Mouse (Mus musculus): ENCODE measurements around the gene Pf4. TPM values are rescaled to one million over a fixed set of nuclear protein-coding genes. Genes with fewer than 3 reads are reported as not detected.

Pf4 gene
- 10 to 100 TPM; 30.1 to 36.7 (median 30.8) TPM for total RNA-seq (2022)

DNA sequence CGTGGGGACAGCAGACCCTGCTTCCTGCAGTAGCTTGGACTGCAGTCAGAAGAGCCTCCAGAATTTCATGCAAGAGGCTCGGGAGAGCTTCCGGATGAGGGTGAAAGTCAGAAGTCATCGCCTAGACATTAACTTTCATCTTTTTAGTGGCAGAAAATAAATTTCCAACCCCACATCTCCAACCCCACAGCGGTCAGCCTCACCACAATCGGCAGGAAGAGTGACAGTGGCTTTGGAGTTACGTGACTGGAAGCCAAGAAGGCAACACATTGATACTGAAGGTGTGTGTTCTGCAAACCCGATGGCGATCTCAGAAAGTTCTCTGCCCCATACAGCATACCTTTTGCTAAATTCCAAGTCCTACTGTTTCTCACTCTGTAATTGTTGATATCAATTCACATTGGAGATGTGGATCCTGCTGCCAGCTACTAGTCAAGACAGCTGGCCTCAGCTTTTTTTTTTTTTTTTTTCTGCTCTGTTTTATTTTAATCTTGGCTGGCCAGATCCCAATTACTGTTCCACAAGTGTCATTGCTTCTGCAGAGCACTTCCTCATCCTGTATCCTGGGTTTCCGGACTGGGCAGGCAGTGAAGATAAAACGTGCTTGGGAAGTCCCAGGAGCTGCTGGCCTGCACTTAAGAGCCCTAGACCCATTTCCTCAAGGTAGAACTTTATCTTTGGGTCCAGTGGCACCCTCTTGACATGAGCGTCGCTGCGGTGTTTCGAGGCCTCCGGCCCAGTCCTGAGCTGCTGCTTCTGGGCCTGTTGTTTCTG is at the start of gene Pf4:
Gene Pf4 (plus strand): TSS at position 556 of the 774 bp plus-strand sequence.
- DNase-seq (ENCODE audit: low spot score): peak; percentile 79

DNA sequence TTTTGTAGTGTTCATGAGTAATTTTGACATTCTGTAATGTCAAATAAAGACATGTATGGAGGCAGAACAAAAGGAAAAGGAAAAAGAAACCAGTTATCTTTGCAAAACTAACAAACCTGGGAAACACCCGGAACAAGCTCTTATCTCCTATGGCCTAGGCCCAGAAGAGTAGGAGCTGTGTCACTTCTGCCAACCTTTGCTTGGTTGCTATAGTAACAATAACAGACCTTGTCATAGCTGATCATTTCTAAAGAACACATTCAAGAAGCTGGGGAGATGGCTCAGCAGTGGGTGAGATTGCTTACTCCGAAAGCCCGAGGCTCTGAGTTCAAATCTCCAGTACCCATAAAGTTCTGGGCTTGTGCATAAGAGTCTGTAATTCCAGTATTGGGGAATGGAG is 49.6 kb upstream of the Pf4 start:
- DNase-seq (ENCODE audit: low spot score): no peak

DNA sequence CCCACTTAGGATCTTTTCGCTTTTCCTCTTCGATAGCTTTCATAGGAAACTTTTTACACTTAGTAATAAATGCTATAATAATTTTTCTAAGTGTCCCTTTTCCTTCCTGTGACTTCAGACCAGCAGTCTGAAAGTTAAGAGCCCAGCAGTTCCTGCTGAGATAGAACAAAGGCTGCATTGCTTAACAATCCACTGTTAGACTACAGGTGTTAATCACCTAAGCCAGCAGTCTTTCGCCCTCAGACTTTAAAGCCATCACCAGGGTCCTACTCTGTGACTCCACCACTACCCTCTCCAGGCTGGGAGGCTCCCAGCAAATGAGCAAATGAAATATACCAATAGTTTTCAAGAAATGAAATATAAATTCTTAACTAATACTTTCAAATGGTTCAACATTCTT is 44.0 kb upstream of the Pf4 start:
- no peak for DNase-seq (ENCODE audit: low spot score)

DNA sequence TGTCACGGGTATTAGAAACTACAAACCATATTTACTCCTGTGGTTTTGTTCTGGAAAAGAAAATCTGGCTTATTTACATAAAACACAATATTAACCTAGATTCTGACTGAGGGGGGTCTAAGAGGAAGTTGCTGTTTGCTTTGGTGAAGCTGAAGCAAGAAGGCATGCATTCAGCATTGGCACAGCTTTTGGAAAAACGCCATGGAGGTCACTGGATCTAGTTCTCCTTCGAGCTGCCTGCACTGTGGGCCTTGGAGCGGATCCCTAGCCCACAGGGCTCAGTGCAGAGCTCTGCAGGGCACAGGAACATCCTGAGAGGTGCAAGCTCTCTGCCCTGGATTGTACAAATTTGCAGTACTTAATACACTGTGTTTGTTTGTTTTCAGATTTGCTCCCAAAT is 40.8 kb upstream of the Pf4 start:
- DNase-seq (ENCODE audit: low spot score): peak; percentile 9

DNA sequence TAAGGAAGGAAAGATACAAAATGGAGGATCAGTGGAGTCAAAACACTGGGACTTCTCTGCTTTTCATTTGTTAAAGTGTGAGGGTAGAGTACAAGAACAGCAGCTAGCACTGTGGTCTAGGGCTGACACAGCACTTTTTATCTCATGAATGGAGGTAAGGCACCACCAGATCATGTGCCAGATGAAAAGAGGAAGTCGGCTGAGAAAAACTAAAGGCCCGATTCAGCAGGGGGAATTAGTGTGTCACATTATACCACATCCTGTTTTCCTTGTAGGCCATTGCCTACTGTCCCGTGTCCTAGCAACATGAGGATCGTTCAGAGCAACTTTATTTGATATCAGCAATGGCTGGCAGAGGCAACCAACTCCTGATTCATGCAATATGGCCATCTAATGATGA is 30.2 kb upstream of the Pf4 start:
- DNase-seq (ENCODE audit: low spot score): peak; percentile 46

DNA sequence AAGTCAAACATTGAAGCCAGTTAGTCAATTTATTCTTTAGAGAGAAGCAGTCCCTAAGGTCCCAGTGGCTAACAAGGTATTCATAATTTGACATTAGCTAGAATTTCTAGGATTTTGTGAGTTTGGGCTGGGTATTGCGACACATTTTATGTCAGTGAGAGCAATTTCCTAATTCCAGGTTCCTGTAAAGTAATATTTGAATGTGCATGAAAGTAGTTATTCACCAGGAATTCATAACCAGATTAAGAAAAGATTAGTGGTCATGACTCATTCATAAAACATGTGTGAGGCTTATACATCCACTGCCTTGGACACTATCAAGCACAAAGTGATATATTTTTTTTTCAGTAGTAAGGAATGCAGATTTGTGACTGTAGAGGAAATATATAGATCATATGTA is 18.3 kb upstream of the Pf4 start:
- DNase-seq (ENCODE audit: low spot score): no peak

DNA sequence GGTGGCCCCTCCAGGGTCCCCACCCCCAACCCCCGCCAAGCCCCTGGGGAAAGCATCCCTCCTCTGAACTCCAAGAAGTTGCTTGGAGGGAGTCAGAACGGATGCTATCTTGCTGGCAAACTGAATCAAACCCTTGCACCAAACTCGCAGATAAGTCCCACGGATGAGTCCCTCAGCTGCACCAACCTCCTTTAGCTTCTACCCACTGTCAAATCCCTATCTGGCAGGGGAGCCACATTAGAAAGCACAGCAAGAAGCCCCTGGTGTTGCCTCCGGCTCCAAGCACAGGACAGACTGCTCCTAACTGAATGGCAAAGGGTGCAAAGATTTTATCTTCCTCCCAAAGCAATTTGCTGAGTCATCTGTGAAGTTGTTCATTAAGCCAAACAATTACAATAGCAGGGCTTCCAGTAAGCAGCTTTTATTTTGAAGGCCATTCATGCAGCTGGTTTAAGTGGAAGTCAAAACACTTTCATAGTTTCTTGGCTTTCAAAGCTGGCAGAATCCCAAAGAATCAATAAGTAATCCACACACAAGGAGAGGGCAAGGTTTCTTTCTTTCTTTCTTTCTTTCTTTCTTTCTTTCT is 14.1 kb upstream of the Pf4 start:
- DNase-seq (ENCODE audit: low spot score): peak; percentile 44

DNA sequence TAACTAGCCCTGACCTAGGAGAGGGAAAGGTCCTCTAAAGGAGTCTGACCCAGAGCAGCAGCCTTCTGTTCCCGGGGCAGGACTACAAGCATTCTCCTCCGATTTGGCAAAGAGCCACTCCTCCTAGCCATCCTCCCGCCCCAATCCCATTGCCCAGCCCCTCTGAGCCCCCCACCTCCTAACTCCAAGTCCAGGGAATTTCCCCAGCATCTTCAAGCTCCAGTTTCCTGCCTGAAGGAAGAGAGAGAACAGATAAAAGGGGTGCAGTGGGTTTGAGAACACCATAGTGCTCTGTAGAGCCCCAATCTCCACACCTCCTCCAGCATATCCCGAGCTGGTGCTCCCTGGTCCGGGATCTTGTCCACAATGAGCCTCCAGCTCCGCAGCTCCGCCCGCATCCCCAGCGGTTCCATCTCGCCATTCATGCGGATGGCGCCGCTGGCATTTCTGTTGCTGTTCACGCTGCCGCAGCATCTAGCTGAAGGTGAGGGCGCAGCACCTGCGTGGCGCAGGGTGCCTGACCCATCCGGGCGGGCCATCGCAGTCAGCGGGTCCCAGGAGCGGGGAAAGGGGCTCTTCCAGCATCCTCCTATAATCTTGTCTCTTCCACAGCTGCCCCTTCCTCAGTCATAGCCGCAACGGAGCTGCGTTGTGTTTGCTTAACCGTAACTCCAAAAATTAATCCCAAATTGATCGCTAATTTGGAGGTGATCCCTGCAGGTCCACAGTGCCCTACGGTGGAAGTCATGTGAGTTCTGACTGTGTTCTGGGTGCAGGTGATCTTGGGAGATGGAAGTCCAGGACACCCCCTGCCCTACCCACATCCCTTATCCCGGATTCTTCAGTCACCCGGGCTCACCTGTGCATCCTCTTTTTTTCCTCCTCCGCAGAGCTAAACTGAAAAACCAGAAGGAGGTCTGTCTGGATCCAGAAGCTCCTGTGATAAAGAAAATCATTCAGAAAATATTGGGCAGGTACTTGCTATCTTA is 12.9 kb upstream of the Pf4 start, which contains the start of gene Cxcl5:
Gene Cxcl5 (plus strand): TSS at position 284 of the 989 bp plus-strand sequence.
- no peak for DNase-seq (ENCODE audit: low spot score)

DNA sequence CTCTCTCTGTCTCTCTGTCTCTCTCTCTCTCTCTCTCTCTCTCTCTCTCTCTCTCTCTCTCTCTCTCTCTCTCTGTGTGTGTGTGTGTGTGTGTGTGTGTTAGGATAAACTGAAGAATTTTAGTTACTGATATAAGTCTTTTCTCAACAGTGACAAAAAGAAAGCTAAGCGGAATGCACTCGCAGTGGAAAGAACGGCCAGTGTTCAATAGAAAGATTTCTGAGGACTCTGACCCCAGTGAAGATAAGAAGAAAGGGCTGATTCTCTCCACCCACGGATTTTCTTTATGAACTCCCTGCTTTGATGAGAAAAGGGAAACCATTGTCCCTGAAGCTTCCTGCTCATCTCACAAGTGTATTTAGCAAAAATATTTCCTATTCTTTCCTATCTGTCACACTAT is 11.9 kb upstream of the Pf4 start:
- no peak for DNase-seq (ENCODE audit: low spot score)

DNA sequence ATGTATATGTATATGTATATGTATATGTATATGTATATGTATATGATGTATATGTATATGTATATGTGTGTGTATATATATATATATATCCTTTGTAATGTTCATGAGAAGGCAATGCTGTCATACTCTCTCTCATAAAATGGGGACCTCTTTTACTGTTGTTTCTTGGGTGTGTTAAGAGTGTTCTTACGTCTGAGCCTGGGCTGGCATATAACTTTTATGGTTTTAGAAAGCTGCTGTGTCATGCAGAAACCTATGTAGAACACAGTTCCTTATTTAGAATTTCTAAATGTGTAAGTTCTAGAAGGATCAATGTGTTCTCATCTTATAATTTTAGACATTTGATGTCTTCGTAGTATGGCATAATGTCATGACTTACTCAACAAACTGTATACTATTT is 11.4 kb upstream of the Pf4 start:
- DNase-seq (ENCODE audit: low spot score): no peak

DNA sequence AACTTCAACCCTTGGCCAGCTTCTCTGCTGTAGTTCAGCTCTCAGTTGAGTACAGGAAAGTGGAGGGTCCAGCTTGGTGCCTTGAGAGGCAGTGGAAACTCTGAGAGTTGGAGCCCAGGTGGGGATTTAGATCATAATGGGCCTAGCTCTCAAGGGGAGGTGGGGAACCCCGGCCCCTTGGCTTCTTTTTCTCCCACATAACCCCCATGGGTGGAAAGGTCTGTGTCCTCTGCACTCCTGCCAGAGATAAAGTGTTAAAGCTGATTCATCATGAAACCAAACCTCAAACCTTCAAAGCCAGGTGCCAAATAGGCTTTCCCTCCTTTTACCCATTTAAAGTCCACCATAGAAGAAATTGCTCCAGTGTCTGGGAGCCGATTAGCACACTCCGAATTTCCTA is 10.4 kb upstream of the Pf4 start:
- no peak for DNase-seq (ENCODE audit: low spot score)

DNA sequence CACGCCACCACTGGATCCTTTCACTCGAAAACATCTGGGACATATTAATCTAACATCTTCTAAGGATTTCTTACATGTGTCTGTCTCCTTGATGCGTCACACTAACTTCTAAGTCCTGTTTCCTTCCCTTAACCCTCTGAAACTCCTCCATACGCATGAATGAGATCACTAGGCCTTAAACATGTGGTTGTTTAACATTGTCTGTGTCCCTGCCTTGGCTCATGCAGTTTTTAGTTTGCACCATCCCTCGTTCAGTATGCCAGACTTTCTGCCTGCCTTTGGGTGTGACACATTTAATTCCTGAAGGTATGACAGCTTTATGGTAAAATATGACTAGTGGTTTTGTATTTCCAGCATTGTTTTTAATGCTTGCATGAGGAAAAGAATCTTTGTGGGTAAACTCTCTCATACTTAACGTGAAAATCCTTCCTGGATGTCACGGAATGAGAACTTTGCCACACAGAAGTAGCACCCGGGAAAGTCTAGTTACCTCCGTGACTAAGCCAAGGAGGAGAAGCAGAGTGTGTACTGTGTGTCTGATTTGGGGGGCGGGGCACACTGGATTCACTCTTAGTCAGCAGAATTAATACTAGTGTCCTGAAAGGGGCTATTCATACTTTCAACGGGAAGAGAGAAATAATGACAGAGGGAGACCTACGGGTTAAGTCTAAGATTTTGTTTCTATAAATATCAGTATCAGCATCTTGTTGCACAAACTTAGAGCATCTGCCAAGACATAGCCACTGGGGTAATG is 8.1 kb upstream of the Pf4 start:
- no peak for DNase-seq (ENCODE audit: low spot score)

DNA sequence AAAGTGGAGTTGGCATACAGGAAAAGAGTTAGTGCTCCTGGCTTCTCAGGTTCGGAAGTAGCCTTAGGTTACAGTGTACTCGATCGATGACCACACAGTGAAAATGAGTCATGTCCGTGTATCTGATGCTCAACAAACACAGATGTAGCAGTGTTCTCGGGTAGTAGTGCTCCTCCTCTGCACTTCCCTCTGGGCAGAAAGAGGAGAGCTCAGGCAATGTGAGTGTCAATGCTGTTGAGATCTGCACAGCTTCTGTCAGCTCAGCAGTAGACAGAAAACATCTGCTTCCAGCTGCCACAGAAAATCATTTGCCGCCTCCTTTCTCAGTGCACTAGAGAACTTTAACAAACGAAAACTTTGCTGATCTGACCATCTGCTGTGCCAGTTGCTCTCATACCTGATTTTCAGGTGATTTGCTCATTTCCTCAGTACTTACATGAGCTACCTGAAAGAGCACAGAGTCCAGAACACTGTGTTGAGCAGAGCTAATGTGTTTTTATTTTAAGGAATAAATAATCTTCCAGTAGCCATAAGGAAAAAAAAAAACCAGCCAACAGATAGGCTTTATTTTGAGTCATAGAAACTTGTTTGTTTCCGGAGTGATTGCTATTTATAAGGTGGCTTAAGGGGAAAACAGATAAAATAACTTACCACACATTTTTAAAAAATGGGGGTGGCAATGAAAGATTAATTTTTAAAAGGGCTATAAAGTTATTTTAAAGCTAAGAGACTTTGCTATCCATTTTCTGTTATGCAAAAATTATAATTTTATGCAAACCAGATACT is 6.2 kb upstream of the Pf4 start:
- no peak for DNase-seq (ENCODE audit: low spot score)

DNA sequence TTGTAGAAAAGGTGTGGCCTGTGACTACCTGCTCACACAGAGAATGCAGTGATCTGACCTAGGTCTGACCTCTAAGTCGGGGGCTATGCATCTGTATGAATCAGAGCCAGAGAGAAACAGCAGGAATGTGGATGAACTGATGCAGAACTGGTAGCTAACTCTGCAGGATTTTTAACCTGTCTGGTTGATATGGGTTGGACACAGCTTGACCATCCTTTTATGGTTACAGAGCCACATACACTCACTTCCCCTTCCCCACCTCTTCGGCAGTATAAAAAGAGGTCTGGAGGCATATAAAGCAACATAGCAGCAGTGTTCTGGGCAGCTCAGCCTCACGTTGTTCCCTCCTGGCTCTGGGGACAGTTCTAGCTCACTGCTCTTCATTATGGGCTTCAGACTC is 4.0 kb upstream of the Pf4 start, which contains the start of gene Ppbp:
Gene Ppbp (plus strand): TSS at position 301 of the 400 bp plus-strand sequence.
- no peak for DNase-seq (ENCODE audit: low spot score)

DNA sequence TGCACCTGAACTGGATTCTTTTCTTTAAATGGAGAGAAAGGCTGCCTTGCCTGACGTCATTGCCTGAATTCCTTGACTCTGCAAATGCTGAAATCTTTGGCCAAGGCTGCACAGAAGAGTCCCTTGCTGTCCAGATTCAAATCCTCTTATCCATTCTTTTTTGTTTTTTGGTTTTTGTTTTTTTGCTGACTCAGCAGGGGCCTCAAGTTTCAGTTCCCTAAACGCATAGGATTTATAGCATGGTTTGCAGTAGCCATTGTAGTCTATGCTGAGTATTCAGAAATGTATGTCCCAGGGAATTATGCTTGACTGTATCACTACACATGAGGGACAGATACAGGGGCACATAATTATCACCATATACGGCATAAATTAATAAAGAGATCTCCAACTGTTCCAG is 866 bp upstream of the Pf4 start:
- peak; percentile 45 for DNase-seq (ENCODE audit: low spot score)

DNA sequence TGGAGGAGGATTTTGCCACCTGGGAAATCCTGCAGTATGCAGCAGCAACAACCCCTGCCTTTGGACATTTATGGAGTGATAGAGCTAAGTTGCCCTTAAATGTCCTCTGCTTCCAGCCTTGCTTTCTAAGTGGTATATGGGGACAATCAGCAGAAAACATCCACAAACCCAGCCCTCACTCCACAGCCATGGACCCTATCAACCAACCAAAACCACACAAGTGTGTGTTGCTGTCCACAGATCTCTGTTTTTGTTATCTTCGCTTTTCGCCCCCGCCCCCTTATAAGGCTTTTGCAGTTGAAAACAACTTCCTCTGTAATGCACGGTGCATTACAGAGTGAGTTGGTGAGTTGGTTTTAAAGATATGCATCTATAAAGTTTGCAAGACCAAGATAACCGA is 3.3 kb downstream of the Pf4 start:
- no peak for DNase-seq (ENCODE audit: low spot score)

DNA sequence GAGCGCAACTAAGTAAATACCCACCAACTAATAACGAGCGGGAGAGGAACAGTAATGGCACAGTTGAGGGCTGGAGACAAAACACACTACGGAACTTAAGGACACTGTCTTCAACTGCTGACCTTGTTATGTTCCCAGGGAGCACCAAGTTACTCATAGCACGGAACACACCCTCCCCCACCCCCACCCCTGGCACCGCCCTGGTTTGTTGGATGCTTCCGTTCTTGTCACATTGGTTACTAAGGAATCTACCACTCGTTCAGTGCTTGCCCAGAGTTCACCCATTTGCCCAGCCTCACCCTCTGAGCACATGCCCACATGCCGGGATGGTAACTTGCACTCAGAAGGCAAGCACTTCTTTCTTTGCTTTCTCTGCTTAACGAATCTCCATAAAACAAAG is 5.4 kb downstream of the Pf4 start:
- no peak for DNase-seq (ENCODE audit: low spot score)

DNA sequence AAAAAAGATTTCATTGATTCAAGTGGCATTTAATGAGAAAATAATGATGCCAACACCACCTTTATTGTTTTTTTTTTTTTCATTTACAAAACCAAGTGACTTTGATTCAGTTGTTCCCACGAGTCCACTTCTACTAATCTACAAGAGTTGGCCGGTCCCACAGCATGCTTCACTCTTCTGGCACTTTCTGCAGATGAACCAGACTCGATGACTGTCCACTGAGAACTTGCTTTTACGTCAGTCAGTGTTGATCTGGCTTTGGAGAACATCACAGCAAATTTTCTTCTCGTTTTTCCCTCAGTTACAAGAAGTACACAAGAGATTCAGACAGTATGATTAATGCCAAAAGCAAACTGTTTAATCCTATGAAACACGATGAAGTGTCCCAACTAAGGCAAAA is 6.6 kb downstream of the Pf4 start:
- DNase-seq (ENCODE audit: low spot score): peak; percentile 40

DNA sequence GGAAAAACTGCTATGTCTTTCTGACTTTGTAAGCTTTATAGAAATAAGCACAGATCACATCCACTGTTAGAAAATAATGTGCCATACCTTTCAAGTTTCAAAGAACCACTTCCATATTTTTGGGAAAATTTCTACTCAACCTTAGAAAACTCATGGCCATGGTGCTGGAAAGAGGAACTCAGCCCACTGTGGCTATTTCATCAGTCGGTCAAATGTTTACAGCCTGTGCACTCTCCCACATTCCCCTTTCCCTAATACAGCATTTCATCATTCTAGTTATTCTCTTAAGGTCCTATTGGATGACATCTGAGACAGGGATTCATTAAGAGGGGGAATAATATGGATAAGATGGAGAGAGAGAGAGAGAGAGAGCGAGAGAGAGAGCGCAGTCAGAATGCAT is 11.5 kb downstream of the Pf4 start:
- no peak for DNase-seq (ENCODE audit: low spot score)
